Mouse (Mus musculus) 3134 (cell line): ENCODE results near the gene Ly6g6d.

Source experiments
- DNase-seq: peaks from one replicate; pipeline ENCODE4 v3.0.0-alpha.2; 2011; ENCODE audit warnings: low spot score; ENCODE audit not compliant: insufficient read length; ENCODE audit errors: extremely low read depth

Gene Ly6g6d

DNA sequence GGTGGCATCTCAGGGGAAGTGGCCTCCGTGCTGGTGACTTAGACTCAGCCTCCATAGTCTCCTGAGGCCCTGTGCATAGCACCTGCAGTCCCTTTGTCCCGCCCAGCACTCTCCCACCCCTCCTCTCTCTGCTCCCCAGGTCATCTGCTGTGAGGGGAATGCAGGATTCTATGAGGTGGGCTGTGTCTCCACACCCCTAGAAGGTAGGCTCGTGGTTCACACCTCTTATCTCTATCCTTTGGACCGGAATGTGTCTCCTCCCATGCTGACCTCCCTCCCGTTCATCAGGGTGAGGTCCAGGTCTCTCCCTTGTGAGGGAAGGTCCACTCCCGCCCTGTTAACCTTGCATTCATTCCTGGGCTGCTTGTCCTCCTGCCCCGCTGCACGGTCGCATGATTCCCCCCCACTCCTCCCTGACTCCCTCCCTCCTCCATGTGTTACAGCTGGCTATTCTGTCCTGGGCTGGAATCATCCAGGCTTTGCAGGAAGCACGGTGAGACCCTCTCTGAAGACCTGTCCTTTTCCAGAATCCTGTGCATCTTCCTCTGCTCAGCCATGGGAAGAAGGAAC, 22.4 kb upstream of the Ly6g6d start:
- DNase-seq: no peak

DNA sequence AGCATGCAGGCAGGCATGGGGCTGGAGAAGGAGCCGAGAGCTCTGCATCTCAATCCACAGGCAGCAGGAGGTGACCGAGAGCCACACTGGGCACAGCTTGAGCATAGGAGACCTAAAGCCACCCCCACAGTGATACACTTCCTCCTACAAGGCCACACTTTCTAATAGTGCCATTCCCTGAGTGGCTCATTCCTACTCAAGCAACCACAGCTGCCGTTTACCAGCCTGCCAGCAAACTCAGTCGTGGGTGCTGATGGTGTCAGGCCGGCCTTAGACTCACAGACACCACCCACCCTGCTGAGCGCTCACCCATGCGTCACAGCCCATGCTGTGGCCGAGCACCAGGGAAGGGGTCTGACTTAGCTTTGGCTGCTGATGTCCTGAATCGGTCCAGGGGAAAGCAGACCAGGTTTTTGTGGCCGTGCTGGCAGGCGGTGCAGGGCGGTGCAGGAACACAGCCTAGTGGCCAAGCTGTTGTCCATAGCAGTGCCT, 19.3 kb upstream of the Ly6g6d start:
- DNase-seq: no peak

DNA sequence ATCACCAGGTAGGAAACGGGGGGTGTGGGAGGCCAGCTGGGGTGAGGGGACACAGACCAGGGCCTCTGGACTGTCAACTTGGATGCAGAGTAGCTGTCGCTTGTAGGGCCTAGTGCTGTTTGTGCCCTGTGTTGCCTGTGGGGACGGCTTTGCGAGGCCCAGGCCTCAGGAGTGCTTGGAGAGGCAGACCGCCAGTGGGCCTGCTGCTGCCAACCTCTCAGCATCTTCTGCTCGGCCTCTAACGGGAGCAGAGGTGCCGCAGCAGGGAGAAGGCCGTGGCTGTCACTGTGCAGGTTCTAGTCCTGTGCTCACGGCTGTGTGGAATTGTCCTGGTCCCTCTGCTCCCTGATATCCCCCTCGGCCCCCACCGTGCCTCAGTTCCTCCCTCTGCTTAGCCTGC, 18.7 kb upstream of the Ly6g6d start:
- no peak for DNase-seq

DNA sequence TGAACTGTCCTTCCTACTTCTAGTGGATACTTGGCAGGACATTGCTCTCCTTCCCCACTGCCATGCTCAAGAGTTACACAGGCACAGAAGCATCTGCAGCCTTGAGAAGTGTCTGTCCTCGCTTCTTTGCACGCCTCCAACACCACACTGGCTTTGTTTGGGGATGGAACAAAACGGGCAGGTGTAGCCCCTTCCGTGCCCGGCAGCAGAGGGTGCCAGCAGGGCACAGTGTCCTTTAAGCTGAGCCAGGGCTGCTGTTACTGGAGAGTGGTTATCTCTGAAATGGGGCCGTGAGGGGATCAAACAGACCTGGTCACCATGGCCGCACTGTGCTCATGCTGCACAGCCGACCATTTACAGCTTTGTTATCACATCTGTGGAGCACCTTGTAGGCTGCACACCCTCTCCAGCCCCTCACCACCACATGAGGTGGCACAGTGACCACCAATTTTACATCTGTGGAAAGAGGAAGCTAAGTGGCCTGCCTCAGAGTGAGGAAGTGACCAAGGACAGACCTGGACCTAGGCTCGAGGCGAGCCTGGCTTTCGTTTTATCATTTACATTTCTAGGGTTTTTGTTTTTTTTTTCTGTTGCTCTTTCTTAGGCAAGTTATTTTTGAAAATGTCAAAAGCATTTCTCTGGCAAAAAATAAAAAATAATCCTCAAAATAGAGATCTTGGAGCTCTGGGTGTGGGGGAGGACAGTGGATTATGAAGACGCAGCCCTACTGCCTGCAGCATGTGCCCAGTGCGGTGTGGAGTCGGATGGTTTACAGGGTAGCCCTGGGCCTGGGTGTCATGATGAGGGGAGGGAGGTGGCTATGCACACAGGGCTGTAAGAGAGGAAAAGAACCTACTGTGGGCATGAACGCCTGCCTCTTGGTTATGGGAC, 16.9 kb upstream of the Ly6g6d start:
- DNase-seq: no peak

DNA sequence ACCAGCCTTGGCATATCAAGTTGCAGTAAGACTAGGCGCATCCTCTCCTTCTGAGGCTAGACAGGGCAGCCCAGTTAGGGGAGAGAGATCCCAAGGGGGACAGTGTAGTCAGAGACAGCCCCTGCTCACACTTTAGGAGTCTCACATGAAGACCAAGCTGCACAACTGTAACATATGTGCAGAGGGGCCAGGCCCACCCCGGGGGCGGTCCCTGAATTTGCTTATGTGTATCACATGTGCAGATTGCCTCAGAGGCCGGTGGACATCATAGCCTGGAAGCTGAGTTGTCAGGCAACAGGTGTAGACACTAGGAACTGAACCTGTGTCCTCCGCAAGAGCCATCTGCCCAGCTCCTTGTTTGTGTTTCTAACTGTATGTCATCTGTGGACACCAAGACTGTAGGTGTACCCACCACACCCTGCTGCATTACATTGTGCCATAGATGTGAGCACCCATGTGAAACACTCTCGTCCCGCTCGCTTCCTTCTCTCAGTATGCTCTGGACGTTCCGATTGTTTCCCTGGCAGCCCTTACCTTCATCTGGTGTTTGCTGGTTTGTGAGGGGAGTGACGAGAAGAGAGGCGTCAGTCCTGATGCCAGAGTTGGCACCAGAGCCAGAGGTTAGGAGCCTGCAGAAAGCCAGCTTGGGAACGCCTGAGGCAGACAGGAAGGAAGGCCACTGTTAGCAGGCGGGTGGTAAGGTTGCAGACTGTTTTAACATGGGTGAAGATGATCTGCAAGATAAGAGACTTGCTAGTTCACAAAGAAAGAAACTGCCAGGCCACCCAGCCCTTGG, 14.7 kb upstream of the Ly6g6d start:
- no peak for DNase-seq

DNA sequence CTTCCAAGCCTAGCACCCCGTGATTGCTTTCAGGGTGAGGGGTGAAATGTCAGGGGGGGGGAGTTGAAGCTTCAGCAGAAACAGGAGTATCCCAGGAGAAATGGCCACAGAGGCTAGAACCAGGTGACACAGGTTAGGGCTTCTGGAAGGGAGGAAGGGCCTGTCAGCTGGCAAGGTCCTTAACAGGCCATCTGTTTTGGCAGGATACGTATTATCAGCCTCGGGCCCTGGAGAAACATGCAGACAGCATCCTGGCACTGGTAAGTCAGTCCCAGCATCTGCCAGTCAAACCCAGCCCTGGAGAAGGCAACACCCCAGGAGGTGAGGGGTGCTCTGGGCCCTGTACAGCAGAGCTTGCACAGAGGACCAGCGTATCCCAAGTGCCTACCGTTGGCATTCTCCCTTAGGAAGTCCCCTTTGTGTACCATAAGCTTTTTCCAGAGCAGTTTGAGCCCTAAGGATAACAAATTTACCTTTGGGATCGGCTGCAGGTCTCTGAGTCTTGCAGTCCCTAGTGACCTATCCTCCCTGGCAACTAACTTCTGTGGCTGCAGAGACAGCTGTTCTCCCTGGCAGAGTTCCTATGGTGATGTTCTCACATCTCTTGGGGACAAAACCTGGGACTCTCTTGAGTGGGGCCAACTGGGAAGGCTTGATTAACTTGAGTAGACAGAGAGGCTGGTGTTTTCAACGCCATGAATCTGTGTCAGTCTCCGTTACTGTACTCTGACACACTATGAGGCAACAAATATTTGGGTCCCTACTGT, 12.5 kb upstream of the Ly6g6d start:
- no peak for DNase-seq

DNA sequence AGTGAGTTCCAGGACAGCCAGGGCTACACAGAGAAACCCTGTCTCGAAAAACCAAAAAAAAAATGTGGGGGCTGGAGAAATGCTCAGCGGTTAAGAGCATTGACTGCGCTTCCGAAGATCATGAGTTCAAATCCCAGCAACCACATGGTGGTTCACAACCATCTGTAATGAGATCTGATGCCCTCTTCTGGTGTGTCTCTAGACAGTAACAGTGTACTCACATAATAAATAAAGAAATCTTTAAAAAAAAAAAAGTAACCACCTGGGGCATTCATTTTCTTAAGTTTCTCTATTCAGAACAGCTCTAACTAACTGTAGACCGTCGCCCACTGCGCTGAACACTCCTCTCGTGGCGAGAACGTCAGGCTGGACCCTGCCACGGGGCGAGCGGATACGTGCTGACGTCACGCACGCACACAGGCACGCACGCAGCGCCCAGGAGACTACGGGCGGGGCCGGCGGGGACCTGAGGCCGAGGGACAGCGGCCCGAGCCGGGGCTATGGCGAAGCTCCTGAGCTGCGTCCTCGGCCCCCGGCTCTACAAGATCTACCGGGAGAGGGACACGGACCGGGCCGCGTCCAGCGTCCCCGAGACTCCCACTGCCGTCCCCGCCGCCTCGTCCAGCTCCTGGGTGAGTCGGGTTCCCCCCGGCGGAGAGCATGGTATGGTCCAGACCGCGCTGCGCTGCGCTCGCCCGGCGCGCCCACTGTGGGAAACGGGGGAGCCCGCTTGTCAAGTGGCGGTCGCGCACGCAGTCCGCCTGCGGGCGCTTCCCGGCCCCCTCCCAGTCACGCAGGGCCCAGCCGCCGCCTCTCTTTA, 11.2 kb upstream of the Ly6g6d start, which contains the start of gene Abhd16a:
Gene Abhd16a (plus strand): TSS at position 439 of the 820 bp plus-strand sequence.
- DNase-seq: peak; percentile 95

DNA sequence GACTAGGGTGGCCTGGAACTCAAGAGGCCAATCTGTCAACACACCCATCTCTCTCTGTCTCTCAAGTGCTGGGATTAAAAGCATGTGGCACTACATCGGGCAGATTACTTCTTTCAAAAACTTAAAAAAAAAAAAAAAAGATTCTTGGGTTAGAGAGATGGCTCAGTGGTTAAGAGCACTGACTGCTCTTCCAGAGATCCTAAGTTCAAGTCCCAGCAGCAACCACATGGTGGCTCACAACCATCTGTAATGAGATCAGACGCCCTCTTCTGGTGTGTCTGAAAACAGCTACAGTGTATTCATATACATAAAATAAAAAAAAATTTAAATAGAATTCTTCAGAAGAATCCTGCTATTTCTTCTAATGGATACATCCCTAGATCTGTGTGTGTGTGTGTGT, 10.3 kb upstream of the Ly6g6d start:
- DNase-seq: no peak

DNA sequence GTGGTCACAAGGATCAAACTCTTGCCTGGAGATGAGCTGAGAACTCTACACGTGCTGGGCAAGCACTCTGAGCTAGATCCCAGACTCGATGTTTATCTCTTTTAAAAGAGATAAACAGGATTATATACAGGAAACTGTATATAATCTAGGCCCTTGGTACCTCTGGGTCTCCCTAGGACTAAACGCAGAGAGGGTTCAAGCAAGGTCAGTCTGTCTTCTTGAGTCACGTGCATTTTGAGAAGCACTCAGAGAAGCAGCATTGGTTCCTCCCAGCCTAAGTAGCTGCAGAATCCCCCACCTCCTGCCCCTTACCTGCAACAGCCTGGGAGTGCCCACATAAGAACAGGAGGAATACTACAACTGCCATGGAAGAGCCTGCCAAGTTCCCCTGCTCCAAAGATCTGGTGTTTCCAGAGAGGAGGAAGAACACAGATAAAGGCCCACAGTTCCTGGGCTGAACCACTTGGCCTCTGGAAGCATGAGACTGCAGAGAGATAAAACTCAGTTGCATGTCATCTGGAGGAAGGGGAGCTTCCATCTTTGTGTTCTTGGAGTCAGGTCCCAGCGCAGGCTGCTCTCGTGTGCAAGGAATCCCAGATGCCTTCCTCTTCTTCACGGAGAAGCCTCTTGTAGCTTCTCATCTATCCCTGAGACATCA, 7.5 kb upstream of the Ly6g6d start, which contains the start of gene Ly6g6f:
Gene Ly6g6f (minus strand): TSS at position 403 of the 658 bp plus-strand sequence.
- DNase-seq: no peak

DNA sequence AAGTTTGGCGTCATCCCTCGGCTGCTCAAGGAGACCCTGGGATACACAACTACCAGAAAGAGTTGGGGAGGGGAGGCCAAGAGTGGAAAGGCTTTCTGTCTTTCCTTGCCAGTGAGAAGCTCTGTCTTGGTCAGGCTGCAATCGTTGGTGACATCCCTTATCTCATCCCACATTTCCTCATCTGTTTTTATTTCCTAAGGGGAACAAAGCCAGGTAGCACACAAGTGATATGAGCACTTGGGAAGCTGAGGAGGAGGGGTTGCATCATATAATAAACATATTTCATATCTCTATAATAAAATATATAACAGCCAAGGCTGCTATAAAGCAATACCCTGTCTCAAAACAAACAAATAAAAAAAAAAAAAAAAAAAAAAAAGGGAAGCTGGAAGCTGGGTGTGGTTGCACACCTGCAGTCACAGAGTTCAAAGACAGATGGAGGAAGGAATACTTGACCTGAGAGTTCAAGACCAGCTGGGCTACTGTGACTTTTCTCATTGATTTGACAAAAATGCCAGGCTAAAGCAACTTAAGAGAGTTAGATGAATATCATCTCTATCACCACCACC, 6.1 kb upstream of the Ly6g6d start:
- no peak for DNase-seq

DNA sequence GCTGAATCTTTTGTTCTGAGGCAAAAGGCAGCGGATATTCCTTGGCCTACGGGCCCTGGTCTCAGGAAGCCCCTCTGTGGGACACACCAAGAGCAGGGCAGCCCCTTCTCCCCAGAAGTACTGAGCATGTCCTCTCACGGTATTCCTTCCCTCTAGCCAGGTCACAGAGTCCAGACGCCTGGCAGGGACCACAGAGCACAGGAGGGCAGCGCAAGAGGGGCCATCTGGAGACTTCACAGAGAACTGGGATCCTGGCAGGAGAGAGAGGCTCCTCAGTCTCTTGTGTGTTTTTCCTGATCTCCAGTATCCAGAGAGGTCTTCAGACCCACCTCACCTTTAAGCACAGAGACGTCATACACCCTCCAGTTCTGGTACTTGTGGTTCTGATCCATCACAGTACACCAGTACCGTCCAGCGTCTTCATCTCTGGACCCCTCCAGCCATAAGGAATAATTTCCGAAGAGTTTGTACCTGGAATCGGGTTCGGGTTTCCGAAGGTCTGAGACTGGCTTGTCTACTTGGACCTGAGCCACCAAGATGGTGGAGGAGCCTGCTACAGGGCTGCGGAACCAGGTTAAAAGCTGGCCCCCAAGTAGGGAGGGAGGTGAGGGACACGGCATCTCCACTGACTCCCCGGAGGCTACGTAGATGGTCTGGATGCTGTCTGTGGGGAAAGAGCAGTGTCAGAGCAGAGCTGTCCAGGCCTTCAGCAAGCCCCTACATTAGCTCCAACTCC, 5.1 kb upstream of the Ly6g6d start:
- DNase-seq: no peak

DNA sequence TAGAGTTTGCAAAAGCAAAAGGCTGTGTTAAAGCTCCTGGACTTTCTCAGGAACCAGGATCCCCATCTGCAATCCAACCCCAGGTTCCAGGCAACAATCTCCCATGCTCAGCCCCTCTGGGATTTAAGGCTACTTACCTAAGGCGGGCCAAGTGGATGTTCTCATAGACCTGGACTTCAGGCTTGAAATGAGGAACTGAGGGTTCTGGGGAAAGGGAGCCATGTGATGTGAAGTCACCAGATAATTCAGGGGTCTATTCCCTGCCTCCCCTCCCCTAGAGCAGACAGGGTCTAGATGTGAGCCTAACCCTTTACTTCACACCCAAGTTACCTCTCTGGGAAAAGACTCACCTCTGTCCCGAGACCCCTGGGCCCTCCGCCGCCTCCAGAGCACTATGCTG, 2.8 kb upstream of the Ly6g6d start:
- DNase-seq: no peak

DNA sequence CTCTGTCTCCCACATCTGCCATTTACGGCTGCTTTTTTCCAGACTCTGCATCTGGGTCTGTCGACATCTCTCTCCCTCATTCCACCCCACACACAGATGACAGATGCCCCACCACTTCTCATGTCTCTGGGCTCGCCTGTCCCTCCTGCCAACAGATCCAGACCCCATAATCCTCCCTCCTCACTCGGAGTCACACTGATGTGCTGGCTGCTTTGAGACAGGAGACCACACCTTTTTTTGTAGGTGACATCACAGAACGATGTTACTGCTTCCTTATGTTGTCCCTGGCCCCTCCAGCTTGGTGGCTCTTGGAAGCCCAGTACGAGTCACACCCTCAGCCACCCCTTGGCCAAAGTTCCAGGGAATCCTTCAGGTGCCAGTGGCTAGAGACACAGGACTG, 2.4 kb upstream of the Ly6g6d start:
- DNase-seq: no peak

DNA sequence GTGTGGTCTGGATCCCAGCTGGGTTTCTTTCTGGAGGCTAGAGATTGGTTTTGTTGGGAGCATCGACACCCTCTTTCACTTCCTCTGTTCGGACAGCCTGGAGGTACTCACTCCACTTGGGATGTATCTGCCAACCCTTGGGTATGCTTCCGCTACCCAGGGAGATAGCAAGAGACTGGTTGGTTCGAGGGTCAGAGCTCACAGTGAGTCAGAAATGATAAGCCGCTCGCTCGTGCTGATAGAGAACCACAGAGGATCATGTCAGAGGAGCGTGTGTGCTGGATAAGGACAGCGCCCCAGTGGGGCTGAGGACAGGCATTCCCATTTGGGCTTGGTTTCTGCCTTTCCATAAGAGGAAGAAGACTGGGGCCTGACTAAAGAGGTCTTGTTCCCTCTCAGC, 1.9 kb upstream of the Ly6g6d start:
- DNase-seq: no peak

DNA sequence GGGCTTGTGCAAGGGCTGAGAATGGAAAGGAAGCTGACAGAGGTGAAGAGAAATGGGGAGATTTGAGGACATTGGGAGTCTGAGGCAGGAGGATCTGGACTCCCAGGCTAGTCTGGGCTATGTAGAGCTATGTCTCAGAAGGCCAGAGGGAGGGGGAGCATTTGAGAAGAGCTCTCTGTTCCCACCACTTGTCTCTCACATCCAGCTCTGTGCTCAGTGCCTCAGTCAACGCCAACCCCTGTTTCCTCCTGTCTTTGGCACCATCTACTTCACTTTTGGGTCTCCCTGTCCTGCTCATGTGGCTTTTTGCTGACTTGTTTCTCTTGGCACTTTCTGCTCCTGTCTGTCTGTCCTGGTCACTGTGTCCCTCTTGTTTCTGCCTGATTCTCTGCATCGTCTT, 580 bp downstream of the Ly6g6d start:
- no peak for DNase-seq

DNA sequence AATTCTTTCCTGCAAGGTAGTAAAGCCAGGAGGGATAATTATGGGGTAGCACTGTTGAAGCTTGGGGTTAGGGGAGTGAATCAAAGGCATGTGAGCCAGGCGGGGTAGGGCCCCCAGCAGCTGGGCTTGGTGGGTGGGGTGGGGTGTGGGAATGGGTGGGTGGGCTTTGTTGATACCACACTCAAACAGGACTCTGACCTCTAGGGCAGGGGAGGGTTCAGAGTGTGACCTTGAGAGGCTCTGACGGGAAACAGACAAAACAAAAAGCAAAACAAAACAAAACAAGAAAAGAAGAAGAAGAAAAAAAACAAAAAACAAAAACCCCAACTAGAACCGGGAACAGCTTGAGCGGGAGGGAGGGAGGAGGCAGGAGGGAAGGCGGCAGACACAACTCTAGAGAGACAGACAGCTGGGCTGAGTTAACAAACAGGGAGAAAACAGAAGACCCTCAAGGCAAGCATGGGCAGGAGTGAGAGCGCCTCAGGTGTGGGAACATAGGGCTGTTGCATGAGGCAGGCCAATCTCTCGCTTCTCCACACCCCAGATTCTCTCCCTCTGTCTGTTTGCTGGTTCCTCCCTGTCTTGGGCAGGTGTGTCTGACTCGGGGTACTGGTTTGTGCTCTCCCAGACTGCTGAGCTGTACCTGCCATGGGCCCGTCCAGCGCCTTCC, 1.2 kb downstream of the Ly6g6d start, which contains the start of gene Ly6g6e:
Gene Ly6g6e (plus strand): TSS at position 396 of the 670 bp plus-strand sequence.
- DNase-seq: no peak

DNA sequence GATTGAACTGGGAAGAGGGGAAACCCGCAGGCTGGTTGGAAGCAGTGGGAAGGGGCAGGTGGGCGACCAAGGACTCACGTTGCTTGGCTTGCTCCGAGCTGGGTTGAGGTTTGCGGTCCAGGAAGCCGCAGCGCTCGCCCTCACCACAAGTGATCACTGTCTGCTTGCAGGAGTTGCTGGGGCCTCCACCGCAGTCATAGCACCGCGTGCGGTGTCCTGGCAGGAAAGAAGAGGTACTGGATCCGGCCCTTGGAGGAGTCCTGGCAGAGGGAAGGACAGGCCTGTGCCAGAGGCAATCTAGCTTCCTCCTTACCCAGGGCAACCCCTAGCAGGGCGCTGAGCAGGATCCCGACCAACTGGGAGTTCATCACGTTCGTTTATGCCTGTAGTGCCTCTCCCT, 3.8 kb downstream of the Ly6g6d start:
- DNase-seq: no peak
